Comparison of ENCODE assay signal across 8 mouse cellular contexts in the genomic region with DNA sequence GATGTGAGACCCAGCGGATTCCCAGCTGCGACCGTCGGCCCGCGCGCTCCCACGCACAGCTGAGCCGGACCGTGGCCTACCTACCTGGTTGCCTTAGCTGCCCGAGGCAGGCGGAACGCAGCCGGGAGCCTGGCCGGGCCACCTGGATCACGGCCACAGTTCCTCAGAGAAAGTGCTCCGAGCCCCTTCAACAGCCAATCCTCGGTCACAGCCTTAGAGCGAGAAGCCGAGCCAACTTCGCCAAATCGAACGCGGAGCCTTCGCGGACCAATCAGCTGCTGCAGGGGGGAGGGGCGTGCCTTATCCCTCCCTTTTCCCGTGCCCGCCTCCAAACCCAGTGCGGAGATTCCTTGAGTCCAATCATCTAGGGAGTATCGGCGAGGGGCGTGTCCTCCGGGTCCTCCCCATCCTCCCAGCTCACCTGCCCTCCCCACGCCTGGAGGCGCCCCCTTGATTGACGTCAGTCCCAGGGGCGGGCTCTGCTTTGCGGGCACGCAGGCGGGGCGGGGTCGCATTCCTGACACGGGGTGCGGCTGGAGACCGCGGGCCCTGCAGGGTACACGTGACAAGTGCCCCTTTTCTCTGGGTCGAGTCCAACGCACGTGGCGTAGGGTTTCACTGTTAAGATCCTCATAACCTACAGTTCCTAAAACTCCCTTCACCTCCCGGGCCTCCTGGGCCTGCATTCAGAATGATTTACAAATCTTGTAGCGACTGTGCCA. TPM values are rescaled to one million over a fixed set of nuclear protein-coding genes. Genes with fewer than 3 reads are reported as not detected.
DNase-seq lines count a peak whose midpoint lies in the region; ATAC-seq lines count a peak whose summit lies in the region.

Avpi1 (minus strand) TSS at position 273 of the 722 bp plus-strand sequence.

- 0 out of 2 replicates have a peak, but pooled peaks cover 3% of the 10 kb centered on the region for H3K27me3 ChIP-seq in hindbrain, embryonic 11.5 days (ENCODE audit: control insufficient read depth, insufficient read depth, low read length)

- ATAC-seq in hindbrain, embryonic 11.5 days (ENCODE audit: low FRiP score) = peak; percentile 96

- H3K9ac ChIP-seq in hindbrain, embryonic 11.5 days (ENCODE audit: low read depth, low read length) = peak within 1 kb of the TSS; percentile 69

- no peaks in the 10 kb centered on the region for H3K36me3 ChIP-seq in hindbrain, embryonic 11.5 days (ENCODE audit: control insufficient read depth, insufficient read depth, low read length)

- H3K4me2 ChIP-seq in hindbrain, embryonic 11.5 days (replicated peaks; ENCODE audit: low read depth, low read length) = peak within 1 kb of the TSS; percentile 98

- DNase-seq in Muller cell, postnatal 12 days (ENCODE audit: inconsistent ontology term) = peak; percentile 100
- DNase-seq in cerebellum, adult 9-11 months = peak; percentile 100
- peak; percentile 98 to 99 for DNase-seq in frontal cortex, adult 2 months (ENCODE audit: extremely low spot score in 1 of 2, low spot score in 1 of 2)
- peak; percentile 95 for DNase-seq in hindbrain, embryonic 11.5 days (ENCODE audit: low spot score)
- peak; percentile 97 for DNase-seq in layer of hippocampus, postnatal 10 days (ENCODE audit: low spot score in 2 of 2)
- peak; percentile 99 for DNase-seq in lung, postnatal 10 days
- peak; percentile 97 for DNase-seq in ovary, postnatal 36 days (ENCODE audit: low spot score)
- DNase-seq in thymus, postnatal 25 days = peak; percentile 96

- peaks cover 3% of the 10 kb centered on the region; the same call in 1 of the 2 replicates for H3K4me1 ChIP-seq in hindbrain, embryonic 11.5 days (replicated peaks; ENCODE audit: control insufficient read depth, insufficient read depth, low read length)

- H3K27ac ChIP-seq in hindbrain, embryonic 11.5 days (ENCODE audit: low read depth, low read length) = no peak within 1 kb of the TSS

- no peaks in the 10 kb centered on the region for H3K9me3 ChIP-seq in hindbrain, embryonic 11.5 days (ENCODE audit: control insufficient read depth, low read length)

- WGBS in hindbrain, embryonic 11.5 days = under 1% methylated on average over 54 of the region's 54 CpGs

- H3K4me3 ChIP-seq in hindbrain, embryonic 11.5 days (ENCODE audit: low read depth, low read length) = peak within 1 kb of the TSS; percentile 61

RNA-seq across cellular contexts. Expression of gene Avpi1, which starts in this region (rescaled TPM):
- polyA plus RNA-seq in frontal cortex, adult 2 months (2012; rRNA removed) = 31.3 and 38.3 TPM in 2 replicates
- 11.0 and 14.1 TPM in 2 replicates for polyA plus RNA-seq in hindbrain, embryonic 11.5 days (2014; fragmentation: Nextera tagmentation; extraction: Ambion mirVana)
- 10 to 100 TPM; 15.8 to 18.0 TPM for total RNA-seq in layer of hippocampus, postnatal 10 days (2021)
